Mouse (Mus musculus) embryonic facial prominence, embryonic 13.5 days (tissue): ENCODE results near the gene Twf2. TPM values are rescaled to one million over a fixed set of nuclear protein-coding genes. Genes with fewer than 3 reads are reported as not detected.
A peak's percentile ranks its signal among the peaks of the same experiment; 100 is the strongest.

Experiments
- ATAC-seq: fragments of 200-750 bp; cut with Nextera tagmentation; 2 replicates; pipeline ENCODE4 v1.8.0; 2017; ENCODE audit warnings: low read depth; ENCODE audit not compliant: insufficient number of reproducible peaks, insufficient read depth, low FRiP score, low TSS enrichment
- H3K27ac ChIP-seq: fragments of 300-500 bp; sonication (generic); 2 replicates; pipeline ENCODE4 v1.5.1; 2015; ENCODE audit warnings: moderate library complexity, mild to moderate bottlenecking, inconsistent platforms
- H3K27me3 ChIP-seq: fragments of 300-500 bp; sonication (generic); 2 replicates; pipeline ENCODE4 v1.6.1; 2015; ENCODE audit warnings: mild to moderate bottlenecking, inconsistent platforms
- H3K36me3 ChIP-seq: fragments of 300-500 bp; sonication (generic); 2 replicates; pipeline ENCODE4 v1.6.1; 2015; ENCODE audit warnings: mild to moderate bottlenecking, inconsistent platforms
- H3K4me1 ChIP-seq: fragments of 300-500 bp; sonication (generic); 2 replicates; pipeline ENCODE4 v1.6.1; 2015; ENCODE audit warnings: inconsistent platforms
- H3K4me2 ChIP-seq: fragments of 300-500 bp; sonication (generic); 2 replicates; pipeline ENCODE4 v1.6.1; 2015; ENCODE audit warnings: moderate library complexity, mild to moderate bottlenecking, inconsistent platforms
- H3K4me3 ChIP-seq: fragments of 300-500 bp; sonication (generic); 2 replicates; pipeline ENCODE4 v1.5.1; 2015; ENCODE audit warnings: mild to moderate bottlenecking, inconsistent platforms
- H3K9ac ChIP-seq: fragments of 300-500 bp; sonication (generic); 2 replicates; pipeline ENCODE4 v1.6.1; 2015; ENCODE audit warnings: mild to moderate bottlenecking, inconsistent platforms
- H3K9me3 ChIP-seq: fragments of 300-500 bp; sonication (generic); 2 replicates; pipeline ENCODE4 v1.6.1; 2016; ENCODE audit warnings: inconsistent platforms
- WGBS: fragments of 180-500 bp; shearing (Covaris S2); methylation state at CpG from one replicate; pipeline ENCODE4 v1.1.7; 2015; ENCODE audit warnings: mixed read lengths; 5-methylcytosine and 5-hydroxymethylcytosine counted together
- polyA plus RNA-seq: library from polyadenylated mRNA; unstranded; fragments of >200 nt; fragmentation: Nextera tagmentation; extraction: Ambion mirVana; gene quantifications from 2 replicates; pipeline ENCODE4 v1.2.1, GENCODE M21; 2015

The Twf2 gene
- polyA plus RNA-seq, 1 experiment from 2014 or later: 60.5 TPM

DNA sequence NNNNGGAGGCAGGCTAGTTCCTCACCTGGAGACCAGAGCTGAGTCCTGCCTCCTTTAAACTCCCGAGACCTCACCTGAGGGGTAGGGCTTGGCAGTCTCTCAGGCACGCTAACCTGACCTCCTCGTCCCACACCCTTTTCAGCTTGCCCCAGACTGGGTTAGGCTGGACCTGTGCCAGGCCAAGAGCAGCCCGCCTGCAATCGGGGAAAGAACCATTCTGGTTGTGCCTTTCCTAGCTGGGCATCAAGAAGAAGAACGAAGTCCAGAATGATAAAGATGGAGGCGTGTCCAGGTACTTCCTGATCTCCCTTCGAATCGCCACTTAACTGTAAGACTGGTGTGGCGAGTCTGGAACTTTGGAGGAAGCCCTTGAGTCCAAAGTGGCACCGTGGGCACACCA, 46.6 kb downstream of the Twf2 start:
- Histone ChIP-seq H3K27ac (peak overlapping the region; percentile 1; the same call in 1 of the 2 replicates), H3K36me3 (peaks cover 5% of the 10 kb centered on the region; the same call in 1 of the 2 replicates), H3K9ac (no peak overlapping the region), H3K9me3 (no peaks in the 10 kb centered on the region), H3K4me1 (peaks cover 27% of the 10 kb centered on the region), H3K4me3 (no peak overlapping the region), H3K4me2 (no peak overlapping the region), H3K27me3 (no peaks in the 10 kb centered on the region)
- no peak for ATAC-seq
- WGBS: 90% methylated on average over 11 of the region's 11 CpGs

DNA sequence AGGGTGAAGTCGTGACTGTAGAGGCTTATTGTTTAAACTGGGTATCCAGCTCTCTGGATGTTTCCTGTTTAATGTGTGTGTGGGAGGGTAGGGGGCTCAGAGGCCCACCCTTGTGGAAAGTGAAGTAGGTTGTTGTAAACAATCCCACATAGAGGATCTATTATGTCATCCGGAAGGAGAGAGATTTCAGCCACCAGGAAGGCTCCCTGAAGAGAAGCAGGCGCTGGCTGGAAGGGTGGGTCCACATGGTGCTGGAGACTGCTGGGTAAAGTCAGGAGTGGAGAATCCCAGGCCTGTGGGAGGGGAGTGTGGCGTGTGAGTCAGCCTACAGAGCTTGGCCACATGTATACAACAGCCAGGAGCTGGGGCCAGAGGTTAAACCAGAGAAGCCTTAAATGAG, 47.3 kb downstream of the Twf2 start:
- H3K36me3 ChIP-seq: peaks cover 2% of the 10 kb centered on the region; the same call in 1 of the 2 replicates
- no peak overlapping the region for H3K4me3 ChIP-seq
- H3K9ac ChIP-seq: no peak overlapping the region
- no peaks in the 10 kb centered on the region for H3K27me3 ChIP-seq
- no peak for ATAC-seq
- H3K4me2 ChIP-seq: no peak overlapping the region
- WGBS: 53% methylated on average over 4 of the region's 4 CpGs
- H3K27ac ChIP-seq: peak overlapping the region; percentile 1; the same call in 1 of the 2 replicates
- no peaks in the 10 kb centered on the region for H3K9me3 ChIP-seq
- H3K4me1 ChIP-seq: peaks cover 27% of the 10 kb centered on the region

DNA sequence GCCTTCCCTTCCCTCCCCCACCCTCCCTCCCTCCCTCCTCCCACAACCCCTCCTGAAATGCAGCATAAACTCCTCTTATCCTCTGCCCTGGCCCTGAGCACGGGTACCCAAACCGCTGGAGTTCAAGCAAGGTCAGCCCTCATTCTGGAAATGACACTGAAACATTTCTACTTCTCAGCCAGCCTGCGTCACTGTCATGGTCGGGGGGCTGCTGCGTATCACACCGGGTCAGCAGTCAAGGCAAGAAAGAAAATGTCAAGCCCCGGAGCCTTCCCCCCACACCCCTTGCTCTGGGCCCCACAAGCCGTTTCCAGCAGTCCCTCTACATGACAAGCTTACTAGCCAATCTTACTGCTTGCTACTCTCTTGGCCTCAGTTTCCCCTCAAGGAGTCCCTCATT, 48.2 kb downstream of the Twf2 start:
- no peak for ATAC-seq
- WGBS: 77% methylated on average over 8 of the region's 8 CpGs
- Histone ChIP-seq H3K27ac (no peak overlapping the region), H3K9ac (no peak overlapping the region), H3K4me3 (no peak overlapping the region), H3K36me3 (no peaks in the 10 kb centered on the region), H3K9me3 (no peaks in the 10 kb centered on the region), H3K27me3 (no peaks in the 10 kb centered on the region), H3K4me1 (peaks cover 26% of the 10 kb centered on the region), H3K4me2 (no peak overlapping the region)

DNA sequence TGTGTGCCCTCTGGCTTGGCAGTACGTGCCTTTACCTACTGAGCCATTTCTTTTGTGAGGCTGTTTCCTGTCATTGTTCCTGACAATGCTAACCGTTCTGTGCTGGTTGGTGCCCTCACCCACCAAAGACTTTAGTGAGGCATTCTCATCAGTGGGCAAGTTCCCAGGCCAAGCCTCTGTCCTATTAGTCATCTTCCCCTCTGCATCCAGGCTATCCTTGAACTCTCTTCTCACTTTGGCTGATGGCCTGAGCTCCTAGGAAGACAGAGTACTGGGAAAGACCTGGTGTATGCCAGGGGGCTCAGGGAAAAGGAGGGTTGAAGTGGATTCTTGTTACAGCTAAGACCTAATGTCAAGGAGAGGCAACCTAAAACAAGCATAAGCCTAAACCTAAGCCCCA, 51.1 kb downstream of the Twf2 start:
- H3K27me3 ChIP-seq: no peaks in the 10 kb centered on the region
- H3K4me2 ChIP-seq: no peak overlapping the region
- 80% methylated on average over 2 of the region's 2 CpGs for WGBS
- H3K4me3 ChIP-seq: no peak overlapping the region
- H3K36me3 ChIP-seq: no peaks in the 10 kb centered on the region
- H3K9ac ChIP-seq: no peak overlapping the region
- ATAC-seq: no peak
- H3K9me3 ChIP-seq: no peaks in the 10 kb centered on the region
- no peak overlapping the region for H3K27ac ChIP-seq
- peaks cover 10% of the 10 kb centered on the region for H3K4me1 ChIP-seq

DNA sequence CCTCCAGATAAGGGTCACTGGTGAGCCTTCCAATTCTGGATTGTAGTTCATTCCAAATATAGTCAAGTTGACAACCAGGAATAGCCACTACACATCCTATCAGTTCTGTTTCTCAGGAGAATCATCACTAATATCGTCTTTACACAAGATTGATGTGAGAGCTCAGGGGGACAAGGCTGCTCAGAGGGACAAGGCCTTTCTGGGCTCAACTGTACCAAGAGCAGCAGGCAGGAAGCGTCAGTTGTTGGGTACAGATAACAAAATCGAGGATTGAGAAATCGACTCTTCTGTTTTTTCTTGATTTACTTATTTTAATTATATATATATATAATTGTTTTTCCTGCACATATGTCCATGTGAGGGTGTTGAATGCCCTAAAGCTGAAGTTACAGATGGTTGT, 55.5 kb downstream of the Twf2 start:
- H3K27ac ChIP-seq: no peak overlapping the region
- no peaks in the 10 kb centered on the region for H3K9me3 ChIP-seq
- H3K9ac ChIP-seq: no peak overlapping the region
- no peaks in the 10 kb centered on the region for H3K27me3 ChIP-seq
- no peak overlapping the region for H3K4me3 ChIP-seq
- WGBS: 87% methylated on average over 4 of the region's 4 CpGs
- peaks cover 7% of the 10 kb centered on the region for H3K4me1 ChIP-seq
- no peak overlapping the region for H3K4me2 ChIP-seq
- no peaks in the 10 kb centered on the region for H3K36me3 ChIP-seq
- ATAC-seq: no peak

DNA sequence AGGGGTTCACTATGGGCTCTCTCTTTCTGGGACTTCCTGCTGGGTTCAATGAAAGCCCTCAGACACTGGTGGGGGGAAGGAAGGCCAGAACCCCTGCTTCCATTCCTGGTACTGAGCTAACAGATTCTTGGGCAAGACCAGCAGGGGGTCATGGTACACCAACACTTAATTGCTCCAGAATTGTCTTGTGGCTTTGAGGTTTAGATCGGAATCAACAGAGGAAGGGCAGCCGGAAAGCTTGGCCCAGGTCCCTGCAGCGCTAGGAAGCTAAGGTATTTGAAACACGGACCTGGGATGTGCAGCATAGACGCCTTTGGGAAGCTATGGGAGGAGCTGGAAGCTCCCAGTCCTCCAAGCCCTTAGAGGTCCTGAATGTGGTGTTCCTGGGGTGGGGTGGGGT, 56.1 kb downstream of the Twf2 start:
- ATAC-seq: no peak
- Histone ChIP-seq H3K9me3 (no peaks in the 10 kb centered on the region), H3K27me3 (no peaks in the 10 kb centered on the region), H3K4me2 (no peak overlapping the region), H3K4me3 (no peak overlapping the region), H3K4me1 (peaks cover 7% of the 10 kb centered on the region), H3K27ac (no peak overlapping the region), H3K36me3 (no peaks in the 10 kb centered on the region), H3K9ac (no peak overlapping the region)
- WGBS: 65% methylated on average over 5 of the region's 5 CpGs

DNA sequence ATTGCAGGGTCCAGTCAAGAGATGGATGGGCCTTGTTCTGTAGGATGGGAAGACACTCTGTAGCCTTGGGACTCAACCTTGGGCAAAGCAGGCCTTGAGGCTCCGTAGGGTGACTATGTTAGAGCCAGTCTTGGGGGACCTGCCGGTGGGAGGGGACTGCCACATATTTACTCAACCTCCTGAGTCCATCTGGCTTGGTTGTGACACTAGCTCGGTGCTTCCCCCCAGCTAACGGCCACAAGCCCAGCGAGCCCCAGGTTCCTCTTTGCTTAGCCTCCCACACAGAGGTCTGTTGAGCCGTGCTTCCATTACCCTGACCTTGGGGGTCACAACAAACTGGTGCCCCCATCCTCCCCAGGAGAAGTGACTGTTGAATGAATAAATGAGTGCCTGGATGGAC, 58.1 kb downstream of the Twf2 start:
- H3K9me3 ChIP-seq: no peaks in the 10 kb centered on the region
- ATAC-seq: no peak
- H3K36me3 ChIP-seq: no peaks in the 10 kb centered on the region
- no peaks in the 10 kb centered on the region for H3K27me3 ChIP-seq
- H3K27ac ChIP-seq: no peak overlapping the region
- peaks cover 6% of the 10 kb centered on the region; the same call in 1 of the 2 replicates for H3K4me1 ChIP-seq
- no peak overlapping the region for H3K4me3 ChIP-seq
- no peak overlapping the region; the same call in 1 of the 2 replicates for H3K9ac ChIP-seq
- no peak overlapping the region for H3K4me2 ChIP-seq
- 81% methylated on average over 6 of the region's 6 CpGs for WGBS

DNA sequence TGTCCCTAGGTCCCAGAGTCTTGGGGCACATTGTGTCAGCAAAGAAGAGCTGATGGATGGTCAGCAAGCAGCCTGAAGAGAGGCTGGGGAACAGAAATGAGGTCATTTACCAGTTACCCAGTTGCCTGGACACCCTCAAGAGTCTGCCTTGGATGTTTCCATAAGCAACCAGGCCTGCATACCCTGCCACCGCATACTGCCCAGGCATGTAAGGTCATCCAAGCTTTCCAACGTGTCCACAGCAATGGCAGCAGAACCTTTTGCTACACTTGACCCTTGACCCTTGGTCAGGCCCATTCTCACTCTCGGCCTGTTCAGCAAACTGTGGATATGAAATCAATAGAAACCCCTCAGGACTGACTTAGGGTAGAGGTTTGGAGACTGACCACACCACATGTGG, 58.6 kb downstream of the Twf2 start:
- H3K4me1 ChIP-seq: peaks cover 6% of the 10 kb centered on the region; the same call in 1 of the 2 replicates
- no peak overlapping the region for H3K9ac ChIP-seq
- no peak overlapping the region for H3K4me3 ChIP-seq
- no peaks in the 10 kb centered on the region for H3K9me3 ChIP-seq
- H3K27me3 ChIP-seq: no peaks in the 10 kb centered on the region
- no peak for ATAC-seq
- H3K4me2 ChIP-seq: no peak overlapping the region
- no peaks in the 10 kb centered on the region for H3K36me3 ChIP-seq
- no peak overlapping the region for H3K27ac ChIP-seq
- whole genome bisulfite sequencing: 82% methylated on average over 3 of the region's 3 CpGs

DNA sequence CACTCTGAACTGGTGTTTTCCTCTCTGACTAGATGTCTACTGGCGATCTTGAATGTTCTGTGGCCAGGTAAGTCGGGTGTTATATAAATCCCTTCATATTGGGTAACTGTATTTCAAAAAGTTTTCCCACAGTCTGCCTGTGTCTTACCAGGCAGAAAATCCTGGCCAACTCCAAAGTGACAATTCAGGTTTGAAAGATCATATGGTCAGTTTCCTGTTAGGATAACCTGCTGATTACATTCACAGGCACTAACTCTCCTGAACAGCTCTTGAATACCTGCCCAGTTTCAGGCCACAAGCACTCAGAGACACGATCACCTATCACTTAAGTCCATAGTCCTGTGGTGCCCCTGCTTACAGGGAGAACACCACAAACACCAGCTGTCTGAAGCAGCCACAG, 59.2 kb downstream of the Twf2 start:
- Histone ChIP-seq H3K9ac (no peak overlapping the region), H3K27me3 (no peaks in the 10 kb centered on the region), H3K27ac (no peak overlapping the region), H3K36me3 (no peaks in the 10 kb centered on the region), H3K4me1 (peaks cover 6% of the 10 kb centered on the region; the same call in 1 of the 2 replicates), H3K9me3 (no peaks in the 10 kb centered on the region), H3K4me2 (no peak overlapping the region), H3K4me3 (no peak overlapping the region)
- no peak for ATAC-seq
- WGBS: 78% methylated on average over 3 of the region's 3 CpGs

DNA sequence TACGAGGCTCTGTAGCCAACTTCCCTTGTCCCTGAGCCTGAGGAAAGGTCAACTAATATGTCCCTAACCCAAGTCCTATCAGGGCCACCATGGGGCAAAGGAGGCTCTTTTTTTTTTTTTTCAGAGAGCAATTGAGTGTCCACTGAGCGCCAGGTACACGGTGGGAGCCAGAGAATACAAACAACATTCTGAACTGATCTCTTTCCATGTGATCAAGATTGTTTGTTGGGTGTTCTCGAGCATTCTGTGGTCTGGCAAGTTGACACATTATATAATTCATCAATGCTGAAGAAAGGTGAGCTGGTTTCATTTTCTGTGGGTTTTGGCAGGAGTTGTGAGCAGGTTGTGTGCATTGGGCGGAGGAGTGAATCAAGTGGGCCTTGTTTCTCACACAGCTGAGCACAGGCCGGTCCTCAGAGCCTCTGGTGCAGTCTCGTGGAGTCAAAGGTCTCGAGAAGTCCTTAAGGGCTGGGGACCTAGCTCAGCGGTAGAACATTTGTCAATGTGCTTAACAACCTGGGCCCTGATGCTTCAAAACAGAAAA, 60.5 kb downstream of the Twf2 start:
- Histone ChIP-seq H3K9ac (no peak overlapping the region), H3K9me3 (no peaks in the 10 kb centered on the region), H3K27me3 (no peaks in the 10 kb centered on the region), H3K4me3 (no peak overlapping the region), H3K4me2 (no peak overlapping the region), H3K4me1 (peaks cover 6% of the 10 kb centered on the region; the same call in 1 of the 2 replicates), H3K27ac (no peak overlapping the region), H3K36me3 (no peaks in the 10 kb centered on the region)
- WGBS: 78% methylated on average over 9 of the region's 9 CpGs
- ATAC-seq: no peak
